Mouse (Mus musculus) neural tube, embryonic 15.5 days (tissue): Measurements from ENCODE around the gene Susd4. TPM values are rescaled to one million over a fixed set of nuclear protein-coding genes. Genes with fewer than 3 reads are reported as not detected.

ENCODE experiments used
- ATAC-seq: fragments of 200-750 bp; cut with Nextera tagmentation; 2 replicates; pipeline ENCODE4 v1.8.0; 2017; ENCODE audit warnings: mild to moderate bottlenecking, moderate TSS enrichment, moderate library complexity; ENCODE audit not compliant: low FRiP score
- H3K27ac ChIP-seq: fragments of 300-500 bp; sonication (generic); replicated peaks from 2 replicates; pipeline ENCODE4 v1.5.1; 2015; ENCODE audit warnings: mild to moderate bottlenecking, inconsistent platforms
- H3K27me3 ChIP-seq: fragments of 300-500 bp; sonication (generic); replicated peaks from 2 replicates; pipeline ENCODE4 v1.6.1; 2015; ENCODE audit warnings: inconsistent platforms
- H3K36me3 ChIP-seq: fragments of 300-500 bp; sonication (generic); 2 replicates; pipeline ENCODE4 v1.6.1; 2015; ENCODE audit warnings: inconsistent platforms
- H3K4me1 ChIP-seq: fragments of 300-500 bp; sonication (generic); 2 replicates; pipeline ENCODE4 v1.6.1; 2015; ENCODE audit warnings: inconsistent platforms
- H3K4me2 ChIP-seq: fragments of 300-500 bp; sonication (generic); 2 replicates; pipeline ENCODE4 v1.6.1; 2015; ENCODE audit warnings: inconsistent platforms, mild to moderate bottlenecking, moderate library complexity
- H3K4me3 ChIP-seq: fragments of 300-500 bp; sonication (generic); replicated peaks from 2 replicates; pipeline ENCODE4 v1.5.1; 2015; ENCODE audit warnings: mild to moderate bottlenecking, inconsistent platforms
- H3K9ac ChIP-seq: fragments of 300-500 bp; sonication (generic); replicated peaks from 2 replicates; pipeline ENCODE4 v1.6.1; 2015; ENCODE audit warnings: mild to moderate bottlenecking, inconsistent platforms
- H3K9me3 ChIP-seq: fragments of 300-500 bp; sonication (generic); replicated peaks from 2 replicates; pipeline ENCODE4 v1.6.1; 2016; ENCODE audit warnings: inconsistent platforms
- WGBS: fragments of 180-500 bp; shearing (Covaris S2); methylation state at CpG from one replicate; pipeline ENCODE4 v1.1.7; 2015; ENCODE audit warnings: mixed read lengths; 5-methylcytosine and 5-hydroxymethylcytosine counted together
- polyA plus RNA-seq: library from polyadenylated mRNA; unstranded; fragments of >200 nt; fragmentation: Nextera tagmentation; extraction: Ambion mirVana; gene quantifications from 2 replicates; pipeline ENCODE4 v1.2.1, GENCODE M21; 2015

Susd4 gene
- polyA plus RNA-seq, 1 experiment from 2014 or later: 88.9 TPM

DNA sequence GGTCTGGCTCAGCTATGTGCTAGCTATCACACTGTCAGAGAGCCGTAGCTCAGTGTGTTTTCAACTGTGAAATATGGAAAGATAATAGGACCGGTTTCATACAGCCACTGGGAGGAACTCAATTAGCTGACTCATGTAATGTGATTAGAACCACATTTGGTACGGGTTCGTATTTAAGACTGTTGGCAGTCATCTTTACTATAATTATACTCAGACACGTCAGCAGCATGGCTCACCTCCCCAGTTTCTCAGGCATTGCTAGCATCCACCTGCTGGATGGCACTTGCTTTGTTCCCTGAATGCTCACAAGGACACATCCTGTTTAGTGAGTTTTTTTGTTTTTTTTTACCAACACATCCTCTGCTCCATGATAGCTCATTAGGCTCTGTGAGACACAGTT, 138.4 kb downstream of the Susd4 start:
- WGBS: 37% methylated on average over 5 of the region's 5 CpGs
- H3K36me3 ChIP-seq: no peaks in the 10 kb centered on the region
- no peak overlapping the region for H3K27ac ChIP-seq
- no peak for ATAC-seq
- H3K4me3 ChIP-seq: no peak overlapping the region
- H3K9ac ChIP-seq: no peak overlapping the region
- H3K27me3 ChIP-seq: no peaks in the 10 kb centered on the region
- H3K4me2 ChIP-seq: no peak overlapping the region
- no peaks in the 10 kb centered on the region for H3K9me3 ChIP-seq
- H3K4me1 ChIP-seq: peaks cover 15% of the 10 kb centered on the region; the same call in 1 of the 2 replicates

DNA sequence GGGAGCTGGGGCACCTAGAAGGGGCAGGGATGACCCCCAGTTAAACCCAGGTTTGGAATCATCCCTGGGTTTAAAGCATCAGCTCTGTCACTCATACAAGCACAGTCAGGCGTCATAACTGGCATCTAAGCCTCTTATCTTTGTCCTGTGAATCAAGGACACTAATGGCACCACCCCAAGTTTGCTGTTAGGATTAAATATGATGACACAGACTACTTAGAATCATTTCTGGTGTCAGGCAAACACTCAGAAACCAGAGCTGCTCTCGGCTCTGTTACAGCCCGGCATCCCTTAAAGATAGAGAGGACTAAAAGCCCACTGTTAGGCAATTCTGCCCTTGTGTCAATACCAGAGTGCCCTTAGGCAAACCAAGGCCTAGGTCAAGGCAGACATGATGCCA, 139.2 kb downstream of the Susd4 start:
- Histone ChIP-seq H3K4me2 (no peak overlapping the region), H3K27me3 (no peaks in the 10 kb centered on the region), H3K4me3 (no peak overlapping the region), H3K4me1 (peaks cover 7% of the 10 kb centered on the region; the same call in 1 of the 2 replicates), H3K36me3 (no peaks in the 10 kb centered on the region), H3K9ac (no peak overlapping the region), H3K27ac (no peak overlapping the region), H3K9me3 (no peaks in the 10 kb centered on the region)
- 83% methylated on average over 3 of the region's 3 CpGs for WGBS
- no peak for ATAC-seq

GRCm38 (mm10) chr1:182905669-182906068, 142.0 kb downstream of the Susd4 start:
- Histone ChIP-seq H3K27me3 (no peaks in the 10 kb centered on the region), H3K27ac (no peak overlapping the region), H3K4me2 (no peak overlapping the region), H3K9me3 (no peaks in the 10 kb centered on the region), H3K9ac (no peak overlapping the region), H3K36me3 (no peaks in the 10 kb centered on the region), H3K4me3 (no peak overlapping the region), H3K4me1 (peaks cover 12% of the 10 kb centered on the region; the same call in 1 of the 2 replicates)
- WGBS: 85% methylated on average over 3 of the region's 3 CpGs
- no peak for ATAC-seq

- Histone ChIP-seq H3K9ac (no peak overlapping the region), H3K27me3 (no peaks in the 10 kb centered on the region), H3K36me3 (no peaks in the 10 kb centered on the region), H3K4me2 (peak overlapping the region; percentile 11; the same call in 1 of the 2 replicates), H3K4me3 (no peak overlapping the region), H3K4me1 (peaks cover 9% of the 10 kb centered on the region; the same call in 1 of the 2 replicates), H3K27ac (no peak overlapping the region), H3K9me3 (no peaks in the 10 kb centered on the region)
- peak; percentile 62; the same call in 1 of the 2 replicates for ATAC-seq
- 27% methylated on average over 14 of the region's 14 CpGs for WGBS
Observed at GRCm38 (mm10) chr1:182908050-182909036, 144.7 kb downstream of the Susd4 start.

- Histone ChIP-seq H3K27ac (no peak overlapping the region), H3K9me3 (no peaks in the 10 kb centered on the region), H3K4me3 (no peak overlapping the region), H3K27me3 (no peaks in the 10 kb centered on the region), H3K4me2 (no peak overlapping the region), H3K4me1 (peaks cover 9% of the 10 kb centered on the region; the same call in 1 of the 2 replicates), H3K36me3 (no peaks in the 10 kb centered on the region), H3K9ac (no peak overlapping the region)
- no peak for ATAC-seq
- WGBS: 64% methylated on average over 3 of the region's 3 CpGs
Observed at GRCm38 (mm10) chr1:182909066-182909465, 145.4 kb downstream of the Susd4 start.

DNA sequence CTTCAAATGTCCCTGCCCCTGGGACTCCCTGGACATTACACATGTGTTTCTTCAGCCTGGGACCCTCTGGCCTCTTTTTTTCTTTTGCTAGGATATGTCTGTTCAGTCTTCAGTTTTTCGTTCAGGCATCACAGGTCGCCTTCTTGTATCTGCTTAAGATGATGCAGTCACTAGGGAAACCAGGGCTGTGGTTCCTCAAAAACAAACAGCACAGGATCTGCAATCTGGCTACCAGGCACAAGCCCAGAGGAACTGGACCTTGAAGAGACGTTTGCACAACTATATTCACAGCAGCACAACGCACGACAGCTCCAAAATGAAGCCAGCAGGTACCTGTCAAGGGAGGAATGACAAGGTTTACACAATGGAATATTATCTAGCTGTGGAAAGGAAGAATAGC, 145.9 kb downstream of the Susd4 start:
- Histone ChIP-seq H3K9me3 (no peaks in the 10 kb centered on the region), H3K4me3 (no peak overlapping the region), H3K27me3 (no peaks in the 10 kb centered on the region), H3K9ac (no peak overlapping the region), H3K4me2 (no peak overlapping the region), H3K4me1 (peaks cover 9% of the 10 kb centered on the region; the same call in 1 of the 2 replicates), H3K27ac (no peak overlapping the region), H3K36me3 (no peaks in the 10 kb centered on the region)
- ATAC-seq: no peak
- 81% methylated on average over 5 of the region's 5 CpGs for WGBS

DNA sequence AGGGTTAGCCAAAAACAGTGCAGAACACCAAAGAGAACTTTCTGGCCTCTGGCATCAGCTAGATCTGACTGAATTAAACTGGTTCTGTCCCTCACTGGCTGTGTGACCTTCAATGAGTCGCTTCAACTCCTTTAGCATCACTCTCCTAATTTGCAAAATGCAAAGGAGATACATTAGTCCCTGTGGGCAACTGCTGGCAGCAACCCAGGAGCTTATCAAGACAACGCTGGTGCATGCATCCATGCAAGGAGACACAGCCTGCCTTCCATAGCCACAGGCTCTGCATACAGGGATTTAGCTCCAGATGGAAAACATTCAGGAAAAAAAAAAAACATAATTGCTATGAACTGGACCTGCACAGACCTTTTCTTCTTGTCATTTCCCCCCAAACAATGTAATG, 148.9 kb downstream of the Susd4 start:
- no peak overlapping the region for H3K4me2 ChIP-seq
- H3K4me1 ChIP-seq: peaks cover 9% of the 10 kb centered on the region; the same call in 1 of the 2 replicates
- 37% methylated on average over 2 of the region's 2 CpGs for WGBS
- H3K9ac ChIP-seq: no peak overlapping the region
- ATAC-seq: no peak
- no peaks in the 10 kb centered on the region for H3K36me3 ChIP-seq
- H3K9me3 ChIP-seq: no peaks in the 10 kb centered on the region
- no peak overlapping the region for H3K27ac ChIP-seq
- no peak overlapping the region for H3K4me3 ChIP-seq
- no peaks in the 10 kb centered on the region for H3K27me3 ChIP-seq

DNA sequence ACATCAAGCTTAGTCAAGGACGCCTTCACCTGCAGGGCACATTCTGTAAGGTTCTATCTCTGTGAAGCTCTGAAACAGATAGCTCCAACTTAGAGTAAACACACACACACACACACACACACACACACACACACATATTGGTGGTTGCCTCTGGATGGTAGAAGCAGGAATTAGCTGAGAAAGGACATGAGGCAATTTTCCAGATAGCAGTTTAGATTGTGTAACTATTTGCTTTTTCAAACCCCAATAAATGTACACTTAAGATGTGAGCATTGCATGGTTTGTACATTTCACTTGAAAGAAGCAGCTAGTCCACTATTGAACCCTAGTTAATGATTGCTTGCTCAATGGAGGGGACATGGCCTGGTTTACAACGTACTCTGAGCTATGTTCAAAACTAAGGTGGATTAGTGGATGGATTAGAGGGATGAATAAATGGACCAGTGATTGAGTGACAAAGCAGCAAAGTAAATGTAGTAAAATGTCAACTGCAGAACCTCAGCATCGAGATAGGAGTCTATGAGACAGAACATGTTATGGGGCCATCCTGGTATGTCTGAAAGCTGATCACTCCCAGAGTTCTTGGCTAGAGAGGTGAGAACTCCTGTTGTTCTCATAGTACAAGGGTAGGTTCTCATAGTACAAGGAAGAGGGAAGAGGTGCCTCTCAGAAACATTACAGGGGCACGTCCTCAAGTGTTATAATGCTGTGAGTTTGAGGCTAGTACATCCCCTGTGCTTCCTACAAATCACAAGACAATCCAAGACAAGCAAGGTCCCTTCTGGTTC, 150.7 kb downstream of the Susd4 start:
- no peak overlapping the region for H3K4me3 ChIP-seq
- 72% methylated on average over 4 of the region's 4 CpGs for WGBS

DNA sequence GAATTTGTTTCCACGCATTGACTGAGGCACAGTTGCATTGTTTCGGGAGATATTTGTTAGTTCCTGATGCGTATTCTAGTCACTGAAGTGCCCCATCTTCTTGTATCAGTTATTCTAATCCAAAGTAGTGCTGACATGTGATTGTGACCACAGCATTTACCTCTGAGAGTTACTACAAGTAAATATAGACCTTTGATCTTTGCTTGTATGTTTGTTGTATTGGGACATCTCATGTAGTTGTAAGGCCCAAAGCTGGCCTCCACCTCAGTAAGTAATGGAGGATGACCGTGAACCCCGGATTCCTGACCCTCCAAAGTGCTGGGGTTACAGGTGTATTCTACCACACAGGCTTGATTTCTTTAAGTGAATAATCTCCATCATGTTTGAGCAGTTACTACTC, 152.5 kb downstream of the Susd4 start:
- Histone ChIP-seq H3K27me3 (no peaks in the 10 kb centered on the region), H3K9ac (no peak overlapping the region), H3K27ac (no peak overlapping the region), H3K4me2 (no peak overlapping the region), H3K36me3 (no peaks in the 10 kb centered on the region), H3K4me3 (no peak overlapping the region), H3K4me1 (peaks cover 13% of the 10 kb centered on the region), H3K9me3 (no peaks in the 10 kb centered on the region)
- ATAC-seq: no peak
- WGBS: 94% methylated on average over 5 of the region's 5 CpGs

More for the DNA sequence above, 150.7 kb downstream of the Susd4 start:
- no peak overlapping the region for H3K27ac ChIP-seq
- no peak overlapping the region for H3K4me2 ChIP-seq
- no peak for ATAC-seq
- no peaks in the 10 kb centered on the region for H3K9me3 ChIP-seq
- no peaks in the 10 kb centered on the region for H3K36me3 ChIP-seq
- peaks cover 10% of the 10 kb centered on the region for H3K4me1 ChIP-seq
- H3K27me3 ChIP-seq: no peaks in the 10 kb centered on the region
- H3K9ac ChIP-seq: no peak overlapping the region

- Histone ChIP-seq H3K9ac (no peak overlapping the region), H3K4me1 (peaks cover 25% of the 10 kb centered on the region), H3K4me3 (no peak overlapping the region), H3K36me3 (no peaks in the 10 kb centered on the region), H3K9me3 (no peaks in the 10 kb centered on the region), H3K4me2 (no peak overlapping the region), H3K27me3 (no peaks in the 10 kb centered on the region), H3K27ac (peak overlapping the region; percentile 54; the same call in 1 of the 2 replicates)
- ATAC-seq: peak; percentile 72
- 25% methylated on average over 8 of the region's 8 CpGs for WGBS
Observed at GRCm38 (mm10) chr1:182918718-182919346, 155.2 kb downstream of the Susd4 start.

DNA sequence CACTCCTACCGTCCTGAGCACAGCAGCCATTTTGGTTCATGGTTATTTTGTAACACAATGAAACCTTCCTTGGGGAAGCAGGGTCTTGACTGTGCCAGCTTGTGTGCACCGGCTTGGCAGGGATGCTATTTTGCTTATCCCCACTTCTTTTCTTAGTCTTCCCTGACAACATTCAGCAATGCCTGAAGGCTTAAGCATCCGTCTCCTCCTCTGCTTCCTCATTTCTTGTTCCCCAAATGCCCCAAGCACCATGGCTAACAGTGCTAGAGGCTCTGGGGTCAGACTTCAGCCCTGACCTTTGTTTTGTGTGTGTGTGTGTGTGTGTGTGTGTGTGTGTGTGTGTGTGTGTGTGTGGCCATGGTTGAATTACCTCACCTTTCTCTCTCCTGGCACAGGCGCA, 159.2 kb downstream of the Susd4 start:
- Histone ChIP-seq H3K36me3 (no peaks in the 10 kb centered on the region), H3K27ac (peak overlapping the region; percentile 1; the same call in 1 of the 2 replicates), H3K4me1 (peaks cover 25% of the 10 kb centered on the region), H3K4me3 (no peak overlapping the region), H3K4me2 (no peak overlapping the region), H3K9ac (no peak overlapping the region), H3K9me3 (no peaks in the 10 kb centered on the region), H3K27me3 (no peaks in the 10 kb centered on the region)
- no peak for ATAC-seq
- 39% methylated on average over 4 of the region's 4 CpGs for WGBS
